Mouse (Mus musculus) cerebellum, postnatal 14 days (tissue): ENCODE data around the gene Dnajc12.
"Not testable (repeated sequence)": the region's sequence is repeated elsewhere in the genome, so short reads cannot be mapped to it uniquely, and the experiment has no call there.

Experiments used
- DNase-seq, 2 experiments: peaks; one replicate each; pipeline ENCODE4 v3.0.0; 2021; ENCODE audit warnings: mixed read lengths in 2 of 2

The Dnajc12 gene

DNA sequence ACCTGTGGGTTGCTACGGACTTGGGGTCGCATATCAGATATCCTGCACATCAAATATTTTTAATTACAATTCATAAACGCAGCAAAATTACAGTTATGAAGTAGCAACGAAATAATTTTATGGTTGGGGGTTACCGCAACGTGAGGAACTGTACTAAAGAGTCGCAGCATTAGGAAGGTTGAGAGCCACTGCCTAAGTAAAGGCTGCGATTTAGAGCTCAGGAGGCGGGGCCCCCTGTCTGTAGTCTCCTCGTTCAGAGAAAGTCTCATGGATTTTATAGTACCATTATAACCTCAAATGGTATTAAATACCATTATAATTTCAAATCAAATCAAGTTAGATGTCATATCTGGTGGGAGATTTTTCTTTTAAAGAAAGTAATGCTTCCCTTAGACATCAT lies 4.7 kb downstream of the Dnajc12 start:
- peak in 1 of 2 experiments; percentile 20 for DNase-seq

DNA sequence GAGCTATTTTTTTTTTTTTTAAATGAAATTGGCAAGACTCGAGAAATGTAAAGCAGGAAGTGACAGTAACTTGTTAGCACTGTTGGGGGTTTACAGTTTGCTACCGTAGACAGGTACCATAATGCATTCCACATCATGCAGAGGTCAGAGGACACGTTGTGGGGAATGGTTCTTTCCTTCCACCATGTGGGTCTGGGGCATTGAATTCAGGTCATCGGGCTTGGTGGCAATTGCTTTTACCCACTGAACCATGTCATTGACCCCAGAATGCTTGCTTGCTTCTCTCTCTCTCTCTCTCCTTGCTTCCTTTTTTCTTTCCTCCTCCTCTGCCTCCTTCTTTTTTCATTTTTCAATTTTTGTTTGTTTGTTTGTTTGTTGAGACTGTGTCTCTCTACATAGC lies 6.7 kb downstream of the Dnajc12 start:
- DNase-seq = no peak

DNA sequence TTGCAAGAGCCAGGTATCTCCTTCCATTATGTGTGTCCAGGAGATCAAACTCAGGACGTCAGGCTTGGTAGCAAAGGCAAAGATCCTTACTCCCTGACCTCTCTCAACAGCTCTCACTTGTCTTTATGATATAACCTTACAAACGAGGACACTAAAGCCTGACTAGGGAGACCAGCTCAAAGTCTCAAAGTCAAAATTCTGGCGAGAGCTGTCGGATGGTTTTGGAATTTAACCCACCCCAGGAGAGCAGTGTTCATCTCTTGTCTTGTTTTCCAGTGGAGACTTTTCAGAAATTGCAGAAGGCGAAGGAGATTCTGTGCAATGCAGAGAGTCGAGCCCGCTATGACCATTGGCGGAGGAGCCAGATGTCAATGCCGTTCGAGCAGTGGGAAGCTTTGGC lies 14.7 kb downstream of the Dnajc12 start:
- DNase-seq = no peak

DNA sequence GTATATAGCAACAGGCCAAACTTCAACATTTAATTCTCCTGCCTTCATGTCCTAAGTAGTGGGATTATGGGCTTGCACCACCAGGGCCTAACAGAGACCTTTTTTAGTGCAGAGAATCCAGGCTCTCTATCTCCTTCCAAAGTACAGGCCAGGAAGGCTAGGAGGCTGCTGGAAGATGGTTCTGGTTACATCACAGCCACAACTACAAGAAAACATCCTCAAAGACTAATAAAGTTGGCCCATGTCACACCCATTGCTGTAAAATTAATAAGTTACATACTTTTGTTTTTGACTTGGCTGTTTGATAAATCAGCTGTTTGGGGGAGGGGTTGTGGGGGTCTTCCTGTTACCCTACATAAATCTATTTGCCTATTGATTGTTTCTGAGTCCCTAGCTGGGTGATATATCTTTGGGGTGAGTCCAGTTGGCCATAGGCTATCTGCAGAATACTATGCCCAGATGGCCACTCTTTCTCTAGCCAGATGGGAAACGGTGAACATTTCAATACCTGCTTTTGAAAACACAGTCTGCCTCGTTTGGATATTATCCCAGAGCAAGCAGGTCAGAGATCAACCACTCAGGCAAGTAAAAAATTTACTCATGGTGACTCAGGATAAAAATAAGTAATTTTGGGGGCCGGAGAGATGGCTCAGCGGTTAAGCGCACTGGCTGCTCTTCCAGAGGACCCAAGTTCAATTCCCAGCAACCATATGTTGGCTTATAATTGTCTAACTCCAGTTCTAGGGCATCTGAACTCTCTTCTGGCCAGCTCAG lies 20.7 kb downstream of the Dnajc12 start:
- DNase-seq = peak in 1 of 2 experiments; percentile 34

DNA sequence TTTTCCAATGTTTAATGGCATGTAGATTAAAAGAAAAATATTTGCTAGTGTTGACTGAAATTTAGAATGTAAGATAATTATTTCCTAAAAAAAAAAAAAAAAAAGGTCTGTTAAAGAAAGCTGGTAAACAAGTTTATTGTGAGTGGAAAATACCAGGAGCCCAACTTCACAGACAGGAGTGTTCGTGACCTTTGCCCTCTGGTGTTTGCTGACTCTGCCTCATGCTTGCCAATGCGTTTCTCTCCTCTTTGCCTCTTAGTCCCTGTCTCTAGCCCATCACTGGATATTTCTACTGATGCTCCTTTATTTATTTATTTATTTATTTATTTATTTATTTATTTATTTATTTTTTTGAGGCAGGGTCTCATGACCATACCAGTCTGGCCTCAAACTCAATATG lies 21.4 kb downstream of the Dnajc12 start:
- no peak for DNase-seq

DNA sequence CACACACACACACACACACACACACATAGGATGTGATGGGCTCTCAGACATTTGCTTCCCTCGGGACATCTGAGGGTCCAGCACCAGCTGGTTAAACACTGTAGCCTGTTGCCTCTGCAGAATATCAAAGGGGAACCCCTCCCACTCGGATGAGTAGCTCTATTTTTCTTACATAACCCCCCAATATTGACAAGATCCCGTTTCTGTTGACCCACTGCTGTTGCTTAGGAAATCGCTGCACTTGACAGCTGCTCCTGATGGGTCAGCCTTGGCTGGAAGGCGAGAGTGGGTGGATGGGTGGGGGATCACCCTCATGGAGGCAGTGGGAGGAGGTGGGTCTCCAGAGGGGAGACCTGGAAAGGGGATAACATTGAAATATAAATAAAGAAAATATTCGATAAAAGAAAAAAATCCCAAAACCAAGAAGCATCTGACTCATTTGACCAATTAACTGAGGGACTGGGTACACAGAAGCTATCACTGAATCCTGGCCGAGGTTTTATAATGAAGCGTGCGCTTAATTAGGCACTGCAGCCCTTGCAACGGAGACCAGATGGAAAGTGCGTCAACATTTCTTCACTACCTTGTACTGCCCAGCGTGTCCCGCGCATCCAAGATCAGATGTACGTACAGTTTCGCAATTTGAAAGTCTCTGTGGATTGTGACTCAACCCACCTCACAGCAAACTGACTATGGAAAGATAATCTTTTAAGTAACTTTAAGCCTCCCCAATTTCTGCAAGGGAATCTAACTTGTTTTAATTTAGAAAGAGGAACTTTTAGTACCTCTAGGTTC lies 28.1 kb downstream of the Dnajc12 start:
- DNase-seq = no peak

DNA sequence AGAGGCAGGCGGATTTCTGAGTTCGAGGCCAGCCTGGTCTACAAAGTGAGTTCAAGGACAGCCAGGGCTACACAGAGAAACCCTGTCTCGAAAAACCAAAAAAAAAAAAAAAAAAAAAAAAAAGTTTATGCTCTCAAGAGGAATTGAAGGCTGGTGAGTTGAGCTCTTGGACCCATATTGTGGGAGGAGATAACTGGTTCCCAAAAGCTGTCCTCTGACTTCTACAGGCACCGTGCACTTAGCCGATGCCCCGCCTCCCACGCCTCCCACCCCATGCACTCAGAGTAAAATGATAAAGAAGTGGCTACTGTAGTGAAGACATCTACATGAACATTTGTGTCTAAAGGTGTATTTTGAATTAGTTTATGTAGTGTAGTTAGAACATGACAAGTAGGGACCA lies 29.4 kb downstream of the Dnajc12 start:
- DNase-seq = not testable (repeated sequence)

DNA sequence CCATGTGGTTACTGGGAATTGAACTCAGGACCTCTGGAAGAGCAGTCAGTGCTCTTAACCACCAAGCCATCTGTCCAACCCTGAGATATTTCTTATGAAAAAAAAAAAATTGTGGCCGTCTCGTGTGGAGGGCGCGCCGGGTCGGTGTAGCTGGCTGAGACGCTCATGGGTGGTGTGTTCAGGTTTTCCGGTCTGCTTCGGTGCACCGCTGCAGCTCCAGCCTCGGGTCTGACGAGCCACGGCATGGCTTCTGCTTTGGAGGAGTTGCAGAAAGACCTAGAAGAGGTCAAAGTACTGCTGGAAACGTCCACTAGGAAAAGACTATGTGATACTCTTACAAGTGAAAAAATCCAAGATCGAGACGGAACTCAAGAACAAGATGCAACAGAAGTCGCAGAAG lies 30.5 kb downstream of the Dnajc12 start:
- DNase-seq = no peak

DNA sequence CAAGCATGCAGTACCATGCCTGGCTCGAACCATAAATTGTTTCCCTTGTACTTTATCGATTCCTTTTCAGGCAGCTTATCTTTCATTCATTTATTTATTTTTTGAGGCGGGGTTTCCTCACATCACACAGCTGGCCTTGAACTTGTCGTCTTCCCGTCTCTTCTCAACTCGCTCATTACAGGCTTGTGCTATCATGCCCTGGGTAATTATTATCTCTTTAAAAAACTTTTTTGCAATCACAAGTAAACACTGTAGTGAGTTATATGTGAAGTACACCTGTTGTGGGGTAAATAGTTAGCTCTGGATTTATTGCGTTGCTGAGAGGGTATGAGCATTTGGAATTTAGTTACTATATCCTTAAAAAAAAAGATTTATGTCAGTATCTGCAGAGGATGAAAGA lies 33.0 kb downstream of the Dnajc12 start:
- DNase-seq = no peak

DNA sequence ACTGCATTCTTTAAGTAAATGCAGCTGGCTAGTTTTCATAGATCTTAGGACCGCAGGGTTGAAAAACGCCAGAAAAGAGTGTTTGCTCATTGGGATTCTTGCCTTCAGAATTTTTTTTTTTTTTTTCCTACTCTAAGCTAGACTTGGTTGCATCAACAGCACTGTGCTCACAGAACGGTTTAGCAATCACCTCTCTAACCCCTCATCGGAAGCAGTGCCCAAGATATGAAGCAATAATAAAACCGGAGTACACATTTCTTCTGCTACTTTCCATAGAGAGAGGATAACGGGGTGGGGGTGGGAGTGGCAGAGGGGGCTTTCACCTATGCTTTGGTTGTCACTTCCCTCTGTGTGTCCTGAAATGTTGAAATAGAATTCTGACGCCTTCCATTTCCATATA lies 33.6 kb downstream of the Dnajc12 start:
- DNase-seq = no peak

DNA sequence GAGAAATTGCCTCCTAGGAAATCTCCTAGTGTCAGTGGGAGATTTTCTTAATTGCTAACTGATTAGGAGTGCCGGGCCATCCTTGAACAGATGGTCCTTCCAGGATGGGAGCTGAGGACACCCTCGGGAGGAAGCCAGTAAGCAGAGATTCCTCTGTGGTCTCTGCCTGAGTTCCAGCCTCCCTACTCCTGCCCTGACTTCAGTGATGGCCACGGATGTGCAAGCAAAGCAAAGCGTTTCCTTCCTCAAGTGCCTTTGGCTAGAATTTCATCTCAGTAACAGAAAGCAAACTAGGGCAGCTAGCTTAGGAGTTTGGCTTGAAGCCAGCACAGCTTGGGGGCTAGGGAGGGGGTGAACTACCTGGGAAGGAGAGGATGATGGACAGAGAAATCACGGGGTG lies 34.8 kb downstream of the Dnajc12 start:
- peak in 1 of 2 experiments; percentile 14 for DNase-seq

DNA sequence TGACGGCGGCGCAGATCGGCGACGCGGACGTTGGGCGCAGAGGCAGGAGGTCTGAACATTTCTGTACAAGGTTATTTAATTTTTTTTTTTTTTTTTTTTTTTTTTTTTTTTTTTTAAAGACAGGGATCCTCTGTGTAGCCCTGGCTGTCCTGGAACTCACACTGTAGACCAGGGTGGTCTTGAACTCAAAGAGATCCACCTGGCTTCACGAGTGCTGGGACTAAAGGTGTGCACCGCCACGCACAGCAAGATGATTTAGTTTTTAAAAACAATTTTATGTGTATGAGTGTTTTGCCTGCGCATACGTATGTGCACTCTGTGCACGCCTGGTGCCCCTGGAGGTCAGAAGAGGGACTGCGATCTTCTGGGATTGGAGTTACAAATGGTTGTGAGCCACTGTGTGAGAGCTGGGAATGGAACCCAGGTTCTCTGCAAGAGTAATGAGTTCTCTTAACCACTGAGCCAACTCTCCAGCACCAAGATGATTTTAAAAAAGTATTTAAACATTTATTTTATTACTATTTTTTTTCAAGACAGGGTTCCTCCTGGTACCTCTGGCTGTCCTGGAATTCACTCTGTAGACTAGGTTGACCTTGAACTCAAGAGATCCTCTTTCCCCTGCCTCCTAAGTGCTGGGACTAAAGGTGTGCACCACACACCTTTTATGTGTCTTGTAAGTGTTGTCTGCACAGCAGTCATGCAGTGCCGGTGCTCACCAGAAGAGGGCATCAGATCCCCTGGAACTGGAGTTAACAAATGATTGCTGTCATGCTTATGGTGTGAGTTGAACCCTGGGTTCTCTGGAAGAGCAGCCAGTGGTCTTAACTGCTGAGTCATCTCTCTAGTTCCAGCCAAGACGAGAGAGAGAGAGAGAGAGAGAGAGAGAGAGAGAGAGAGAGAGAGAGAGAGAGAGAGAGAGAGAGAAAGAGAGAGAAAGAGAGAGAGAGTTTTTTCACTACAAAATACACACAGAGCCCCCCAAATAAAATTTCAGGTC lies 39.8 kb downstream of the Dnajc12 start, which contains the start of gene Gm7075:
Gene Gm7075 (minus strand): TSS at position 51 of the 997 bp plus-strand sequence.
- DNase-seq = peak; percentile 47 to 71

DNA sequence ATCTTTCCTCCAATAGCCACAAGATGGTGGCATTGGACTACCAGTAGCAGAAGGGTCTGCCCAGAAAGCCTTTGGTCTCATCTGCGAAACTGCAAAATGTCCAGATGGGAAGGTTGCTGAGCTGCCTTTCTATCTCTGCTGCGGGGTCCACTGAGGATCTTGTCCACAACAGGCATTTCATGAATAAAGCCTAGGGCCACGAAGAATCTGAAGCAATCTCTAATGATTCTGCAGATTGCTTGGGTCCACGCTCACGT lies 40.4 kb downstream of the Dnajc12 start:
- peak in 1 of 2 experiments; percentile 17 for DNase-seq

DNA sequence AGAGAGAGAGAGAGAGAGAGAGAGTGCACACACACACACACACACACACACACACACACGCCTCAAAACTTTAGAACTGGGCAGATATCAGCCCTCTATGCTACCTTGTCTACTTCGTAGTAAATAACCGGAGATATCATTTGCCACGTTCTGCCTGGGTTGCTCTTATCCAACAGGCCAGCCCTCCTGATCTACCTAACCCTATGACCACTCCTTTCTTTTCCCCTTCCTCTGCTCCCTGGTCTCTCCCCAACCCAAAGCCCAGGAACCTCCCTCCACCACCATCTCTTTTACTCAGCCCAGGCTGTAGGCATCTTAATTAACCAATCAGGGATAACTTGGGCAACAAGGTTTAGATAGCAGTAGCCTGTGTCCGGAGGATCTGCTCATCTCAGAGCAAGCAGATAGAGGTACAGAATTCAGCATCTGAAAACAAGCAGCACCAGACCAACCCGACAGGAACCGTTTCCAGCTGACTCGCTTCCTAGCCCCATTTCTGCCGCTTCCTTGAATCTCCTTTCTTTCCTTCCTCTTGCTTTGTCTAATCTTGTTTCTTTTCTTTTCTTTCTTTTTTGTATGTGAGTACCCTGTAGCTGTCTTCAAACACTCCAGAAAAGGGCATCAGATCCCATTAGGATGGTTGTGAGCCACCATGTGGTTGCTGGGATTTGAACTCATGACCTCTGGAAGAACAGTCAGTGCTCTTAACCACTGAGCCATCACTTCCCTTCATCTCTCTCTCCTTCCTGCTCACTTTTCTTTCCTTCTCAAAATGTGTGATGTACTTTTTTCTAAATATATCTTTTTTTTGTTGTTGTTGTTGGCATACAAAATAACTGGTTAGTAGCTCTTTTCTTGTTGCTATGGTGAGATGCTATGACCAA lies 41.6 kb downstream of the Dnajc12 start:
- DNase-seq = no peak

DNA sequence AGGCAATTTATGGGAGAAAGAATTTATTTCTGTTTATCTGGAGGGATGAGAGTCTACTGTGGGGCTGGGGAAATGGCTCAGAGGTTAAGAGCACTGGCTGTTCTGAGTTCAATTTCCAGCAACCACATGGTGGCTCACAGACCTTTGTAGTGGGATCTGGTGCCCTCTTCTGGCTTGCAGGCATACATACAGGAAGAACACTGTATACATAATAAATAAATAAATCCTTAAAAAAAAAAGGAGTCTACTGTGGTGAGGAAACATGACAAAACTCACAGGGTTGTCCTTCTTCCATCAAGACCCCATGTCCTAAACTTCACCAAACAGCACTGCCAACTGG lies 42.2 kb downstream of the Dnajc12 start:
- peak; percentile 44 to 48 for DNase-seq

DNA sequence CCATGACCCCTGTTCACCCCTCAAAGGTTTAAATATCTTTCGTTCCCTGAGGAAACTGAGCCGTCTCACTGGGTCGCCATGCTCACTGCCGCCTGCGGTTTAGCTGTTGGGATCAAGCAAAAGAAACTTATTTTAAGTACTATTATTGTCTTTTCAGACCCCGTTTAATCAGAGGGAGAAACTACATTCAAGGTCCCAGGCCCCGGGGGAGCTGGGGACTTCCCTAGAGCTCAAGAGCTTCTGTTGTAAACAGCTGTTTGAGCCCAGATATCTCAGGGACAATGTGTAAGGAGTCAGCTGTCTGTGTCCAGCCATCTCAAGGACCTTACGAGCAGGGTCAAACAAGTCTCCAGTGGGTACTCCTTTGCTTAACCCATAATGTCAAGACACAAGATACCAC lies 44.9 kb downstream of the Dnajc12 start:
- DNase-seq = no peak

DNA sequence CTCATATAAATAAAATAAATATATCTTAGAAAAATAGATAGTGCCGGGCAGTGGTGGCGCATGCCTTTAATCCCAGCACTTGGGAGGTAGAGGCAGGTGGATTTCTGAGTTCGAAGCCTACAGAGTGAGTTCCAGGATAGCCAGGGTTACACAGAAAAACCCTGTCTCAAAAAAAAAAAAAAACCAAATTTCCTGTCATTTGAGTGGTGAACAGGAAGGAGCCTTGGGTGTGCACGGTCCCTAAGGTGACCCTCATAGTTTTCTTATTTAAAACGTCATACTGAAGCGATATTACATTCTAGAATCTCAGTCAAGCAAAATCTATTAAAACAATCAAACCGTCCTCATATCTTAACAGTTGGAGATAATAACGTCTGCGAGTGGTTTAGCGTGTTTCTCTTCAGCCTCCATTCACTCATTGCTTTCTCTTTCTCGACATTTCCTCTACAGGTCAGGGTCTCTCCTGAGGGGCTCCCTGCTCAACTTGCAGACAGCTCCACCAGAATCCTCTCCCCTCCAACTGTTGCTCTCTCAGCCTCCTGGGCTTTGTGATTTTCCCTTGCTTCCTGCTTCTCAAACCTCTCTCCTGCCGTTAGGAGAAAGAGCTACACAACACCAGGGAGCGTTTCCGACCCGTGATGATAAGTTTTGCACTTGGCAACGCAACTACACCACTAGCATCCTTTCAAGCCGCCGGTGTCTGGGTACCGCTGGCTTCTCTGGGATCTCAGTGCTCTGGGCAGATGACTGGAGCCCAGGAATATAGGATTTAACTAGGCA lies 46.2 kb downstream of the Dnajc12 start:
- peak; percentile 33 to 49 for DNase-seq

DNA sequence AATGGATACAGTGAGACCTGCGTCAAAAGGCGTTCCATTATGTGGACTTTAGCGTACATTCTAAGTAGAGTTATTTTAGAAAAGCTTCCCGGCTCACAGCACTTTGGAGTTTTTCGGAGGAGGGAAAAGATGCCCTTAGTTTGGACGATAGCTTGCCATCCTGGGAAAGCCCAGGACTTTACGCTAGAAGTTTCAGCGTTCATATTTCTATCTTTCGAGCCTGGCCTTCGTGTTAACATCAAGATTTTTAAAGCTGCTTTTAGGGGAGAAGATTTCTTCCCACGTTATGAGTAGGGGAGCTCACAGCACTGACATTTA lies 46.7 kb downstream of the Dnajc12 start:
- DNase-seq = peak in 1 of 2 experiments; percentile 9

DNA sequence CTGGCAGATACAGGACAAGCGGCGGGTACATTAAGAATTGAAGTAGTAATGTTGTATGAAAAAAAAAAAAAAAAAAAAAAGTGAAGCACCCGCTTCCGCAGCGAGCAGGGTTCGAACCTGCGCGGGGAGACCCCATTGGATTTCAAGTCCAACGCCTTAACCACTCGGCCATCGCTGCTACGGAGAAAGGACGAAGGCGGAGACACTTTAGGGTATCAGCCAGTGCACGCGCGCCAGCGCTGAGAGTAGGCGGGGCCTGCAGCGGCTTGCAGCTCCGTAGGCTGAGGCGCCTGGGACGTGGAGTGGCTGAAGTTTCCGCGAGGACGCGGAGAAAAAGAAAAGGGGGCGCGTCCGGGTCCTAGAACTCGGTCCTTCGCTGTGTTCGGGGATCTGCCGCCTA lies 47.1 kb downstream of the Dnajc12 start:
- peak; percentile 99 to 100 for DNase-seq

DNA sequence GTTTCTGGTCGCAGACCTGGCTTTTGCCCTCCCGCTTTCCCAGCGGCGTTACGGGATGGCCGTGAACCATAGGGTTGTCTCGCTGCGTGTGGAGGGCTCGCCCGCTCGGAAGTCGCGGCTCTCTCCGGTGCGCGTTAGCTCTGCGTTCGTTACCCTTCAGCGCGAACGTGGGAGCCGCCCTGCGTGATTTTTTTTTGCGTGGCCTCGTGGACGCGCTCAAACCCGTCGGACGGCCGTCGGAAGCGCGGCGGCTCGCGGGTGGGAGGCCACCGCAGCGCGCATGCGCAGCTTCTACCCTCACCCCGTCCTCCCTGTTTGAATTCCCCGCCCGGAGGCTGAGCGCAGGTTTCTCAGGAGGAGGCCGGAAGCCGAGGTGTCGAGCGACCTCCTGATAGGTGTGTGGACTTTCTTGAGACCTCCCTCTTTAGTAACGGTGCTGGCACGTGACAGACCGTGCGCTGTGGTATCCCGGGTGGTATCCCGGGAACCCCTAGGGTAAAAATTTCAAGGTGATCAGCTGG lies 47.6 kb downstream of the Dnajc12 start, which contains the start of gene Ctnna3:
Gene Ctnna3 (plus strand): TSS at position 314 of the 521 bp plus-strand sequence.
- DNase-seq = peak; percentile 91

DNA sequence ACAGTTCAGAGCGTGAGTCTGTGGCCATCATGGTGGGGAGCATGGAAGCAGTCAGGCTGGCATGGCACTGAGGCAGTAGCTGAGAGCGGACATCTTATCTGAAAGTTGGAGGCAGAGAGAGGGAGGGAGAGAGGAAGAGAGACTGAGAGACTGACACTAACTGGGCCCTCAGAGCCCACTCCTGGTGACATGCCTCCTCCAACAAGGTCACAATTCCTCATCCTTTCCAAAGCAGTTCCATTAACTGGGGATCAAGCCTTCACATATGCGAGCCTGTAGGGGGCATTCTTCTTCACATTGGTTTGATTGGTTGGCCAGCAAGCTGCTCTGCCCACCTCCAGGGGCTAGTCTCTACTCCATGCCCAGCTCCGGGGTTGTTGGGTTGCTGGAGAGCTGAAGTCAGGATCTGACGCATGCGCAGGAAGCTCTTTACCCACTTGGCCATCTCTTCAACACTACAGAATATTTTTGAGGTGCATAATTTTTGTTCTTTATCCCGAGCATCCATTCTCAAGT lies 49.0 kb downstream of the Dnajc12 start:
- DNase-seq = no peak
